Mouse (Mus musculus): ENCODE results near the gene Dhx8.

Dhx8 gene

GRCm38 (mm10) chr11:101798083-101798482 lies 65.4 kb downstream of the Dhx8 start:
- no peak for DNase-seq (ENCODE audit: low spot score in 2 of 2)

- DNase-seq (ENCODE audit: low spot score in 2 of 2): no peak
Measured at GRCm38 (mm10) chr11:101801386-101801785, 68.7 kb downstream of the Dhx8 start.

- DNase-seq (ENCODE audit: low spot score in 2 of 2): no peak
Measured at GRCm38 (mm10) chr11:101805113-101805704, 72.5 kb downstream of the Dhx8 start.

- no peak for DNase-seq (ENCODE audit: low spot score in 2 of 2)
Measured at GRCm38 (mm10) chr11:101806741-101807140, 74.0 kb downstream of the Dhx8 start.

GRCm38 (mm10) chr11:101807266-101807665 lies 74.5 kb downstream of the Dhx8 start:
- no peak for DNase-seq (ENCODE audit: low spot score in 2 of 2)

GRCm38 (mm10) chr11:101809060-101809828 lies 76.5 kb downstream of the Dhx8 start:
- DNase-seq (ENCODE audit: low spot score in 2 of 2): no peak

- peak; percentile 75 to 86 for DNase-seq (ENCODE audit: low spot score in 2 of 2)
Measured at GRCm38 (mm10) chr11:101813259-101813658, 80.5 kb downstream of the Dhx8 start.

GRCm38 (mm10) chr11:101814375-101815102 lies 81.8 kb downstream of the Dhx8 start:
- peak; percentile 79 to 89 for DNase-seq (ENCODE audit: low spot score in 2 of 2)

- no peak for DNase-seq (ENCODE audit: low spot score in 2 of 2)
Measured at GRCm38 (mm10) chr11:101815103-101816085, 82.7 kb downstream of the Dhx8 start.

Measured in cerebellum, postnatal 4 days (tissue).